Mouse (Mus musculus) midbrain, postnatal 0 days (tissue): ENCODE results near the gene Ap1s1. TPM values are rescaled to one million over a fixed set of nuclear protein-coding genes. Genes with fewer than 3 reads are reported as not detected.

ENCODE experiments used
- ATAC-seq: fragments of 200-750 bp; cut with Nextera tagmentation; 2 replicates; pipeline ENCODE4 v1.8.0; 2017; ENCODE audit warnings: moderate number of reproducible peaks, mild to moderate bottlenecking, moderate TSS enrichment, moderate library complexity; ENCODE audit not compliant: low FRiP score
- DNase-seq: peaks from one replicate; pipeline ENCODE4 v3.0.0-alpha.2; 2015; ENCODE audit warnings: low spot score
- H3K27ac ChIP-seq: fragments of 300-500 bp; sonication (generic); 2 replicates; pipeline ENCODE4 v1.5.1; 2014; ENCODE audit warnings: low read depth, mild to moderate bottlenecking, low read length, mixed read lengths
- H3K27me3 ChIP-seq: fragments of 300-500 bp; sonication (generic); 2 replicates; pipeline ENCODE4 v1.6.1; 2014; ENCODE audit warnings: low read length, control low read depth, mixed read lengths; ENCODE audit not compliant: insufficient read depth
- H3K36me3 ChIP-seq: fragments of 300-500 bp; sonication (generic); 2 replicates; pipeline ENCODE4 v1.6.1; 2014; ENCODE audit warnings: low read length, control low read depth, mixed read lengths; ENCODE audit not compliant: insufficient read depth
- H3K4me1 ChIP-seq: fragments of 300-500 bp; sonication (generic); 2 replicates; pipeline ENCODE4 v1.6.1; 2014; ENCODE audit warnings: mild to moderate bottlenecking, control low read depth, antibody characterized with exemption, low read length, mixed read lengths; ENCODE audit not compliant: insufficient read depth
- H3K4me2 ChIP-seq: fragments of 300-500 bp; sonication (generic); 2 replicates; pipeline ENCODE4 v1.6.1; 2014; ENCODE audit warnings: low read depth, mild to moderate bottlenecking, low read length, mixed read lengths; ENCODE audit not compliant: poor library complexity, severe bottlenecking
- H3K4me3 ChIP-seq: fragments of 300-500 bp; sonication (generic); 2 replicates; pipeline ENCODE4 v1.5.1; 2014; ENCODE audit warnings: low read depth, mild to moderate bottlenecking, low read length, moderate library complexity
- H3K9ac ChIP-seq: fragments of 300-500 bp; sonication (generic); replicated peaks from 2 replicates; pipeline ENCODE4 v1.6.1; 2014; ENCODE audit warnings: mild to moderate bottlenecking, low read length, moderate library complexity, mixed read lengths; ENCODE audit not compliant: poor library complexity, severe bottlenecking
- H3K9me3 ChIP-seq: fragments of 300-500 bp; sonication (generic); 2 replicates; pipeline ENCODE4 v1.6.1; 2016; ENCODE audit warnings: low read length, control low read depth
- CTCF ChIP-seq: IDR thresholded peaks from 2 replicates; pipeline ENCODE4 v1.5.1; 2016; ENCODE audit warnings: antibody characterized with exemption, mild to moderate bottlenecking
- WGBS: fragments of 180-500 bp; shearing (Covaris S2); extraction: QIAGEN DNeasy Blood & Tissue Kit; methylation state at CpG from one replicate; pipeline ENCODE4 v1.1.7; 2014; 5-methylcytosine and 5-hydroxymethylcytosine counted together
- polyA plus RNA-seq: library from polyadenylated mRNA; unstranded; fragments of >200 nt; fragmentation: Nextera tagmentation; extraction: Ambion mirVana; gene quantifications from 2 replicates; pipeline ENCODE4 v1.2.1, GENCODE M21; 2015
- total RNA-seq: library from RNA; depleted of rRNA; stranded (reverse); fragments of >200 nt; gene quantifications from 2 replicates; pipeline ENCODE4 v1.2.3, GENCODE M21; 2014

Ap1s1 gene
- total and polyA plus RNA-seq, 2 experiments from 2014 or later, result 144 to 308 TPM

DNA sequence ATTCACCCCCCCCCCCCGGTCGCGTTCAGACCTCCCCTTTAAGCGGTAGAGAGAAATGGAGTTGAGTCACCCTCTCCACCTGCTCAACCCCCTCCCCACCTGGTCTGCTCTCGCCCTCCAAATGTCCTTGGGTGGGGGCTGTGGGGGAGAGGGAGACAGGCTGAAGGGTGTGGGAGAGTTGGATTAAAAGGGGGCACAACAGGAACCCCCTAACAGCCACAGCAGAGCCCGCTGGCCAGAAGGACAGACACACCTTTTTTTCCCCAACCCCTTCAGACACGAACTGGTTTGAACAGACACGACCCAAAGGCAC lies 16.7 kb downstream of the Ap1s1 start:
- Histone ChIP-seq H3K4me1 (peaks cover 4% of the 10 kb centered on the region; the same call in 1 of the 2 replicates), H3K4me3 (peak overlapping the region; percentile 58), H3K9ac (peak overlapping the region; percentile 74), H3K4me2 (peak overlapping the region; percentile 95), H3K9me3 (no peaks in the 10 kb centered on the region), H3K27me3 (peaks cover 27% of the 10 kb centered on the region), H3K27ac (peak overlapping the region; percentile 90), H3K36me3 (no peaks in the 10 kb centered on the region)
- TF ChIP-seq CTCF, result no peak
- ATAC-seq, result peak; percentile 50
- DNase-seq, result no peak
- WGBS, result 2% methylated on average over 8 of the region's 8 CpGs

DNA sequence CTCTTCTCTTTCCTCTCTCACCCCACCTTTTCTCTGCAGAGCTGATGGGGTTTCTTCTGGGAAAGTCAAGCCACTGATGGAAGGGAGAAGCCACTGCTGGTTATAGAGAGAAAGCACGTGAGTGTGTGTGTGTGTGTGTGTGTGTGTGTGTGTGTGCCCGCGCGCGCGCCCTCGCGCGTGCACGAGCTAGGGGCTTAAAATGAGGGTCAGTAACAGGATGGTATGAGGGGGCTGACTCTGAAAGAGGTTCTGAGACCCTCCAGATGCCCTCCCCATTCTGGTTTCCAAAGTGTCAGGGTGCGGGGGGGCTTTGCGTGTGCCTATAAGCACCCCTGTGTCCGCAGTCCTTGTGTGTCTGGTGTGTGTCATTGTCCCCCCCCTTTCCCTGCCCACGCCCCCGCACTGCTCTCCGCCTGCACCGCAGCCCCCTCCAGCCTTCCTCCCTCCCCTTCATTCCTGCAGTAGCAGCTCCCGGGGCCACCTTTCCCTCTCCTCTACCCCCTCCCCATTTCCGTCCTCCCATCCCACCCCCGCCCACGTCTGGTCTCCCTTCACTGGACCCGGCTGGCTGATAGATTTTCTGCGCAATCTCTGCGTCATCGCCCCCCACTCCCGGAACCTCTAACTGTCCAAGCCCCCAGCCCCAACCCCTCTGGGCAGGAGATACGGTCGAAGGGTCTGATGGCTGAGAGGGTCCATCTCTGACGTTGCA lies 17.2 kb downstream of the Ap1s1 start:
- H3K4me1 ChIP-seq, result peaks cover 4% of the 10 kb centered on the region; the same call in 1 of the 2 replicates
- no peaks in the 10 kb centered on the region for H3K9me3 ChIP-seq
- H3K36me3 ChIP-seq, result no peaks in the 10 kb centered on the region
- peak overlapping the region; percentile 90 for H3K27ac ChIP-seq
- H3K4me2 ChIP-seq, result peak overlapping the region; percentile 95
- peak; percentile 28 for ATAC-seq
- peaks cover 27% of the 10 kb centered on the region for H3K27me3 ChIP-seq
- WGBS, result 4% methylated on average over 24 of the region's 29 CpGs
- peak overlapping the region; percentile 74 for H3K9ac ChIP-seq
- peak overlapping the region; percentile 58 for H3K4me3 ChIP-seq
- TF ChIP-seq CTCF, result no peak
- DNase-seq, result peak; percentile 81

DNA sequence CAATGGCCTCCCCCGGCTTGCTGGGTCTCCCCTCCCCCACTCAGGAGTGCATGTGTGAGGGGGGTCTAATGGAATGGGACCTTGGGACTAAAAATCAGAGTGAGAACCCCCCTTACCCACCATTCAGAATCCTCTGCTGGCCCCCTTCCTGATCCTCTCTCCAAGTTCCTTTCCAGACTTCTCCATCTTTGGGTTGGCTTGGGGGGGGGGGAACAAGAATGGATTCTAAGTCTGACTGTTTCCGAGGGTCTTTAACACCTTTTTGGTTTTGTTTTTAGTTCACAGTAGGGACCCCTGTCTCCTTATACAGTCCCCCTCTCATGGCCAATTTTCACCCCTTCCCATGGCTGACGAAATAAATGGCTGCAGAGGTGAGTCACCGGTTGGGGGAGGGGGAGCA lies 19.8 kb downstream of the Ap1s1 start, which contains the start of gene Vgf:
Gene Vgf, plus strand, starts transcription at position 301 of the 400 bp plus-strand sequence.
- no peak for TF ChIP-seq CTCF
- ATAC-seq (no peak), DNase-seq (no peak)
- Histone ChIP-seq H3K4me1 (no peaks in the 10 kb centered on the region), H3K27ac (no peak within 1 kb of the TSS), H3K9ac (peak within 1 kb of the TSS; percentile 24; the same call in 1 of the 2 replicates), H3K4me2 (peak within 1 kb of the TSS; percentile 49), H3K9me3 (no peaks in the 10 kb centered on the region), H3K36me3 (no peaks in the 10 kb centered on the region), H3K27me3 (peaks cover 27% of the 10 kb centered on the region), H3K4me3 (peak within 1 kb of the TSS; percentile 36)
- WGBS, result 29% methylated on average over 4 of the region's 4 CpGs

- Histone ChIP-seq H3K36me3 (no peaks in the 10 kb centered on the region), H3K27me3 (peaks cover 23% of the 10 kb centered on the region), H3K9ac (peak overlapping the region; percentile 24; the same call in 1 of the 2 replicates), H3K9me3 (no peaks in the 10 kb centered on the region), H3K4me2 (peak overlapping the region; percentile 49), H3K27ac (no peak overlapping the region), H3K4me1 (no peaks in the 10 kb centered on the region), H3K4me3 (peak overlapping the region; percentile 36)
- ATAC-seq (no peak), DNase-seq (peak; percentile 76)
- under 1% methylated on average over 23 of the region's 23 CpGs for WGBS
- peak; percentile 100 for TF ChIP-seq CTCF
These were observed 20.8 kb downstream of the Ap1s1 start for GRCm38 (mm10) chr5:137025132-137025531.

DNA sequence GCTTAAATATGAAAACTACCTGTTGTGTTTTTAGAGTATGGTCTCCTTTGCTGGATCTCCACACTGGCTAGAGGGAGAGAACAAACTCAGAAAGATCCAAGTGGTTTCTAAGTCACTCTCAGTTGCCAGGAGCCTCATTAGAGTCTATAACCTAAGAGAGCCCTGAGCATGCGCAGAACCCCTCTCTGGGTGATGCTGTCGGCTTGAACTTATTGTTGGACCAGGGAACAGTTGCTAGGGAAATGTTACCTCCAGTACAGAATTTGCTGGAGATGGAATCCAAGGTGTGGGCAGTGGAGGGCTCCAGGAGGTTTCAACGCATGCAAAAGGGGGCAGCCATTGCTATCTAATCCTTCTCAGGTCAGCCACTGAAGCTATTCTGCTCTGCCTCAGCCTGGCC lies 21.6 kb downstream of the Ap1s1 start:
- no peaks in the 10 kb centered on the region for H3K4me1 ChIP-seq
- H3K36me3 ChIP-seq, result no peaks in the 10 kb centered on the region
- no peak for TF ChIP-seq CTCF
- 49% methylated on average over 3 of the region's 3 CpGs for WGBS
- H3K27me3 ChIP-seq, result peaks cover 23% of the 10 kb centered on the region
- no peaks in the 10 kb centered on the region for H3K9me3 ChIP-seq
- no peak overlapping the region for H3K27ac ChIP-seq
- no peak overlapping the region for H3K4me3 ChIP-seq
- no peak overlapping the region for H3K4me2 ChIP-seq
- DNase-seq (no peak), ATAC-seq (no peak)
- H3K9ac ChIP-seq, result no peak overlapping the region

GRCm38 (mm10) chr5:137015913-137016312 lies 30.0 kb downstream of the Ap1s1 start:
- DNase-seq, result no peak
- no peak for ATAC-seq
- Histone ChIP-seq H3K27ac (no peak overlapping the region), H3K27me3 (no peaks in the 10 kb centered on the region), H3K9me3 (no peaks in the 10 kb centered on the region), H3K4me1 (no peaks in the 10 kb centered on the region), H3K36me3 (no peaks in the 10 kb centered on the region), H3K4me2 (no peak overlapping the region), H3K9ac (no peak overlapping the region), H3K4me3 (no peak overlapping the region)
- TF ChIP-seq CTCF, result no peak
- WGBS, result 87% methylated on average over 3 of the region's 3 CpGs
